Mouse (Mus musculus): ENCODE data around the gene Tmem131.

- TF ChIP-seq POLR2A (IDR thresholded peaks at IDR 0.05; ENCODE audit: insufficient read depth, low read length) (no peak), CTCF (IDR thresholded peaks at IDR 0.05; ENCODE audit: low read depth, low read length) (no peak)
These were observed 183.1 kb downstream of the Tmem131 start for GRCm38 (mm10) chr1:36760401-36760800.
